Mouse (Mus musculus) embryonic fibroblast, embryonic 13.5 days (primary cell): ENCODE measurements around the gene Rap2b. TPM values are rescaled to one million over a fixed set of nuclear protein-coding genes. Genes with fewer than 3 reads are reported as not detected.

Source experiments
- H3K27ac ChIP-seq: 2 replicates; pipeline ENCODE4 v1.5.1; 2012; ENCODE audit warnings: low read length, control low read depth, inconsistent platforms; ENCODE audit not compliant: insufficient read depth
- H3K4me1 ChIP-seq: 2 replicates; pipeline ENCODE4 v1.6.1; 2011; ENCODE audit warnings: low read length; ENCODE audit not compliant: control insufficient read depth, insufficient read depth
- H3K4me3 ChIP-seq: 2 replicates; pipeline ENCODE4 v1.5.1; 2011; ENCODE audit warnings: mild to moderate bottlenecking, control low read depth, low read length; ENCODE audit not compliant: insufficient read depth
- CTCF ChIP-seq: IDR thresholded peaks from 2 replicates; pipeline ENCODE4 v1.5.1; 2011; ENCODE audit warnings: mild to moderate bottlenecking, control low read depth, low read length, moderate library complexity, borderline replicate concordance; ENCODE audit not compliant: insufficient read depth
- POLR2A ChIP-seq: IDR thresholded peaks from 2 replicates; pipeline ENCODE4 v1.6.1; 2011; ENCODE audit warnings: low read depth, mild to moderate bottlenecking, control low read depth, low read length, moderate library complexity
- polyA plus RNA-seq: library from polyadenylated mRNA; stranded (reverse); fragments of >200 nt; gene quantifications from 2 replicates; pipeline ENCODE4 v1.2.4, GENCODE M21; 2011; ENCODE audit warnings: low read depth; ENCODE audit not compliant: missing spikeins, insufficient read length

The Rap2b gene
- polyA plus RNA-seq, 1 experiment: 18.8 TPM

DNA sequence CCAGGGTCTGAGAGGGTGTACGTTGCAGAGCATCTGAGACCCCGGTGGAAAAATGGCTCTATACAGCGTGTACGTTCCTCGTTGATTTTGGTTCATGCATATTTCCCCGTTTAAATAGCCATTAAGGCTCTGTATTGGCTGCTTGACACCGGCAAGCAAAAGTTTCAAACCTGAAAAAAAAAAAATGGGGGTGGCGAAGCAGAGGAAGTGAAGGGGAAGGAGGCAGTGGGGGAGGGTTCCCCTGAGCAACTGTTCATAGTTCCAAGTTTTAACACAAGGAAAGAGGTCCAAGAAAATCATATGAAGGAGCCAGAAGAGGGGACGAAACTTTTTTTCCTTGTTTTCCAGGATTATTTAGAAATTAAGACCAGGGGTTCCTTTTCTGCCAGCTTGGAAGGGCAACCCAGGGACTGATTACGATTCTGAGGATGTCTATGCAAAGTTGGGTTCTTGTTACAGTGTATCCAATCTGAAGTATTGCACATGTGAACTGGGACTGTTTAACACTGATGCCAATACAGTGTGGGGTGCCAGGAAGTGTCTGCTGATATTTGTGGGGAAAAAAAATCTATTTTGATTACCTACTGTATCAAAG, 4.4 kb downstream of the Rap2b start, which contains the start of gene B430305J03Rik:
Gene B430305J03Rik (minus strand): TSS at position 173 of the 595 bp plus-strand sequence.
- Histone ChIP-seq H3K4me3 (peak within 1 kb of the TSS; percentile 75), H3K4me1 (no peaks in the 10 kb centered on the region; the same call in 1 of the 2 replicates), H3K27ac (peak within 1 kb of the TSS; percentile 70)
- TF ChIP-seq POLR2A (no peak), CTCF (no peak)

DNA sequence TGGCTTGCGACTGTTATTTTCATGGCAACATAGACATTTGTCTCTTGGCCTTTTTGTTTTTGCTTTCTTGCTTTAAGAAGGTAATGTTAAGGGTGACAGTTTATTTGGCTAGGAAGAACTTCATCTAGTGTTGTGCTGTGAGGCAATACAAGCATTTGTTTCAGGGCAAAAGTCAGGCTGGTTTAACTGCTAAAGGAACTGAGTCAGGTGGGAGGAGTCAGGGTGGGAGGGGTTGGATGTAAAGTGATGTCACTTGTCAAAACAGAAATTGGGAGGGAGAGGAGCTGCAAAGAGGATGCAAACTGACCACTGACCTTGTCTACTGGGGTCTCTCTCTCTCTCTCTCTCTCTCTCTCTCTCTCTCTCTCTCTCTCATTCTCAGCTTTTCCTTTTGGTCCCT, 7.0 kb downstream of the Rap2b start:
- Histone ChIP-seq H3K4me3 (no peak overlapping the region), H3K4me1 (no peaks in the 10 kb centered on the region; the same call in 1 of the 2 replicates), H3K27ac (no peak overlapping the region)
- no peak for TF ChIP-seq CTCF
- TF ChIP-seq POLR2A: no peak

DNA sequence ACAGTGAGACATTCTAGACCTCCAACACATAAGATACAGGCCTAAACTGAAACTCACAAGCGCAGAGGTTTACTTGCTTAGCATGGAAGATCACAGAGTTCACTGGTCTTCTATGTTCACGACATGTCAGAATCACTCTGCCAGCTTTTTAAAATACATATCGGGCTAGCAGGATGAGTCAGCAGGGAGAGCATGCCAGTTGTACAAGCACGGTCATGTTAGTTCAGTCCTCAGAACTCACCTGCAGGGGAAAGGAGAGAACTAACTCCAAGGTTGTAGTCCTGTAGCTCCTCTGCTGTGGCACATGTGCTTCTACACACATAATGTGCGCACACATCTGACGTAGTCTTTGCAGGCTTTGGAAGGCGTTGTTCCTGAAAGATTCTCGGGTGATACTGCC, 14.6 kb downstream of the Rap2b start:
- Histone ChIP-seq H3K27ac (no peak overlapping the region), H3K4me3 (no peak overlapping the region), H3K4me1 (peaks cover 5% of the 10 kb centered on the region; the same call in 1 of the 2 replicates)
- no peak for TF ChIP-seq POLR2A
- no peak for TF ChIP-seq CTCF

GRCm38 (mm10) chr3:61386368-61386767, 24.9 kb downstream of the Rap2b start:
- no peak overlapping the region for H3K27ac ChIP-seq
- H3K4me3 ChIP-seq: no peak overlapping the region
- TF ChIP-seq CTCF (no peak), POLR2A (no peak)
- H3K4me1 ChIP-seq: no peaks in the 10 kb centered on the region

DNA sequence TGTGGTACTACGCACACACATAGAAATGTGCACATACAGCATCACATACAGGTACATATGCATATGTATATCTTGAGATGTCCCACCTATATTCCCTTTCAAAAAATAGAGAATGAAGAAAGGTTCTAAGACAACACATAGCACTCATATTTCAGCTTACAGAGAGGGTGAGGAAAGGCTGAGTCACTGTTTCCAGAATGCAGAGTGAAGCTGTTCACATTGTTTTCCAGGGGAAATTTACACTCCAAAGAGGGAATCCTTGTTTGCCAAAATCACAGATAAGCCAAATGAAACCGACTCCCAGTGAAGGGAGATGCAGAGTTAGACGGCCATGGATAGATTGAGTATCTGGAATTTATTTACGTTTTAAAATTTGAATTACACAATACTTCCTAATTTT, 30.1 kb downstream of the Rap2b start:
- Histone ChIP-seq H3K27ac (no peak overlapping the region), H3K4me1 (peaks cover 20% of the 10 kb centered on the region)
- TF ChIP-seq POLR2A: no peak
- TF ChIP-seq CTCF: no peak

DNA sequence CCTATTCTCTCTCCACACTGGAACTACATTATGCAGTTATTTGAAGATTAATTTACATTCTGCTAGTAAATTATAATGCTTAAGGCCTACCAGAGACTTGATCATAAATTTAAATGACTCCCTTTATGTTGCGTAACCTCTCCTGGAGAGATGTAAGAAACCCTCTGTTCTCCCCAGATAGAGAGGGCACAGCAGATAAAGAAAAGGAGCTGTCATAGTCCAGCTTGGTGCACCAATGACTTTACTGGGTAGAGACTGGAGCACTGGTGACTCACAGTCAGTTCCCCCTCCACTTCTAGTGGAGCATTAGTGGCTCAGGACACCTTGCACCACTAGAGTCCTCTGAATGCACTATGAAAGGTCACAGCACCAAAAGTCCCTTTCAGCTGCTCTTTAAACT, 31.4 kb downstream of the Rap2b start:
- Histone ChIP-seq H3K4me3 (no peak overlapping the region), H3K4me1 (peaks cover 23% of the 10 kb centered on the region), H3K27ac (no peak overlapping the region)
- TF ChIP-seq CTCF: no peak
- TF ChIP-seq POLR2A: no peak

More for the DNA sequence above, 30.1 kb downstream of the Rap2b start:
- no peak overlapping the region for H3K4me3 ChIP-seq

- no peak overlapping the region for H3K4me3 ChIP-seq
- no peak for TF ChIP-seq POLR2A
- no peak for TF ChIP-seq CTCF
- H3K4me1 ChIP-seq: peaks cover 23% of the 10 kb centered on the region
- H3K27ac ChIP-seq: no peak overlapping the region
Measured at GRCm38 (mm10) chr3:61393520-61393919, 32.1 kb downstream of the Rap2b start.

DNA sequence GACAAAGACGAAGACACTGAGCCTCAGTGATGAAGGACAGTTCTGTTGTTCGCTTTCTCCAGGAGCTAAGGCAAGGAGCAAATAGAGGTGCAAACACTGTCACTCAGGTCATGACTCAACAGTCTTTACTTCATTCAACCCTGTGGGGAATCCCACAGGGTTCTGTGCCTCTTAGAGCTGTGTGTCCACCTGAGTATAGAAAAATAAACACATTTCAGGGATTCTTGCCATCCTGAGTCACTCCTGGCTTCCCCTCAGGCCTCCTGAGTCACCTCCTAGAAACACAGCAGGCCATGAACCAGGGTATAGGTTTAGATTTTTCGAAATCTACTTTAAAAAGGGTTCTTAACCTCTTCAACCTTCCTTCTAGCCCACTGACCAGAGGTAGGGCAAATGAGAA, 33.9 kb downstream of the Rap2b start:
- H3K4me3 ChIP-seq: no peak overlapping the region
- no peak overlapping the region for H3K27ac ChIP-seq
- peaks cover 26% of the 10 kb centered on the region for H3K4me1 ChIP-seq
- TF ChIP-seq POLR2A: no peak
- TF ChIP-seq CTCF: no peak

DNA sequence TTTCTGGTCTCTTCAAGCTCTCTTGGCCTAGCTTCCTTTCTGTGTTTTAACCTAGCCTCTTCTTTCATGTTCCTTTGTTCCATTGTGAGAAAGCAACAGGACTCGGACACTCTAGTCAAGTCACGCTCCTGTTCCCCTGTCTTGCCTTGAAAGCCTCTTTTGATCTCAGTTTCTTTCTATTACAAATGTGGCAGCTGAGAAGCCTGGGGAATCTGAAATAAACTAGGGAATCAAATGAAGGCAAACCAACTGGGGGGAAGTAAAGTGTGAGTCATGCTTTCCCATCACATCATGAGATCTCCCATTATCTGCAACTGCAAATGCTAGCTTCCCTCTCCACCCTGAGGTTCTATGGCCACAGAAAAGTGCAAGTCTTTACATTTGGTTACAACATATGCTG, 35.3 kb downstream of the Rap2b start:
- TF ChIP-seq CTCF (no peak), POLR2A (no peak)
- Histone ChIP-seq H3K4me1 (peaks cover 30% of the 10 kb centered on the region), H3K4me3 (no peak overlapping the region), H3K27ac (peak overlapping the region; percentile 26; the same call in 1 of the 2 replicates)

DNA sequence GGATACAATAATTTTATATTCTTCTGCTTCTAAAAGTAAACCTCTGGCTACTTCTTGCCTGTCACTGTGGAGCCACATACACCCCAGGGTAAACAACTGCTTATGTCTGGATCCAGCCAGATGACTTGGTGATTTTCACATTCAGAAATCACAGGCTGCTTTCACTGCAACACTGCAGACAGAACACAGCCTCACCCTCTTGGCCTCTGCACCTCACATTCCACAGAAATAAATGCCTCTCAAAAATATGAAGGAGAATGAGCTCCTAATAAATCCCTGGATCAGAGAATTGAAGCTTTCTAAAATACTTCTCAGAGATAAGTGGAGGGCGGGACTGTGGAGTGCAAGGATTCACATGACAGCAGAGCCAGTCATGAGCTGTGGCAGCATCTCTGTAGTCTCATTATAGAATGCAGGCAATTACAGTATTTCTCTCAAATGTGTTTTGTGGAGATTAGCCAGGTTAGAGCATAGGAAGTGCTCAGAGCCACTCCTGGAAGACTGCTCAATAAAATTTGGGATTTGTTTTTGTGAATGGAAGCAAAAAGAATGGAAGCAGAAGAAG, 39.5 kb downstream of the Rap2b start:
- H3K27ac ChIP-seq: no peak overlapping the region
- H3K4me3 ChIP-seq: no peak overlapping the region
- peaks cover 13% of the 10 kb centered on the region for H3K4me1 ChIP-seq
- no peak for TF ChIP-seq CTCF
- TF ChIP-seq POLR2A: no peak
